Mouse (Mus musculus): Measurements from ENCODE around the gene Prkch. TPM values are rescaled to one million over a fixed set of nuclear protein-coding genes. Genes with fewer than 3 reads are reported as not detected.
A peak's percentile ranks its signal among the peaks of the same experiment; 100 is the strongest.

Prkch gene
- polyA plus RNA-seq, 1 experiment, result 43.1 TPM

GRCm38 (mm10) chr12:73656568-73657204 lies 72.1 kb downstream of the Prkch start:
- Histone ChIP-seq H3K4me3 (ENCODE audit: control insufficient read depth, insufficient read depth, low read length) (peak overlapping the region; percentile 41), H3K4me1 (replicated peaks; ENCODE audit: control insufficient read depth, insufficient read depth, low read length) (peaks cover 16% of the 10 kb centered on the region), H3K36me3 (ENCODE audit: control insufficient read depth, insufficient read depth, low read length) (no peaks in the 10 kb centered on the region; the same call in 1 of the 2 replicates), H3K27me3 (ENCODE audit: control insufficient read depth, insufficient read depth, low read length) (no peaks in the 10 kb centered on the region), H3K27ac (ENCODE audit: control insufficient read depth, insufficient read depth, low read length) (peak overlapping the region; percentile 58)
- WGBS, result 4% methylated on average over 18 of the region's 18 CpGs
- peak; percentile 37 for DNase-seq
- TF ChIP-seq POLR2A (IDR thresholded peaks at IDR 0.05; ENCODE audit: control insufficient read depth, extremely low read depth, insufficient read depth, low read length, poor library complexity) (no peak), CTCF (IDR thresholded peaks at IDR 0.05; ENCODE audit: borderline replicate concordance, control insufficient read depth, extremely low read depth, insufficient read depth, low read length, poor library complexity) (no peak)

GRCm38 (mm10) chr12:73663421-73663820 lies 78.8 kb downstream of the Prkch start:
- no peak overlapping the region for H3K27ac ChIP-seq (ENCODE audit: control insufficient read depth, insufficient read depth, low read length)
- 75% methylated on average over 3 of the region's 3 CpGs for WGBS
- H3K4me3 ChIP-seq (ENCODE audit: control insufficient read depth, insufficient read depth, low read length), result no peak overlapping the region

GRCm38 (mm10) chr12:73666701-73667100 lies 82.1 kb downstream of the Prkch start:
- Histone ChIP-seq H3K4me1 (replicated peaks; ENCODE audit: control insufficient read depth, insufficient read depth, low read length) (peaks cover 25% of the 10 kb centered on the region), H3K27me3 (ENCODE audit: control insufficient read depth, insufficient read depth, low read length) (no peaks in the 10 kb centered on the region), H3K4me3 (ENCODE audit: control insufficient read depth, insufficient read depth, low read length) (no peak overlapping the region), H3K36me3 (ENCODE audit: control insufficient read depth, insufficient read depth, low read length) (no peaks in the 10 kb centered on the region; the same call in 1 of the 2 replicates), H3K27ac (ENCODE audit: control insufficient read depth, insufficient read depth, low read length) (no peak overlapping the region)
- TF ChIP-seq POLR2A (IDR thresholded peaks at IDR 0.05; ENCODE audit: control insufficient read depth, extremely low read depth, insufficient read depth, low read length, poor library complexity), result no peak
- no peak for TF ChIP-seq CTCF (IDR thresholded peaks at IDR 0.05; ENCODE audit: borderline replicate concordance, control insufficient read depth, extremely low read depth, insufficient read depth, low read length, poor library complexity)
- no peak for DNase-seq
- WGBS, result 90% methylated on average over 2 of the region's 2 CpGs

More at GRCm38 (mm10) chr12:73663421-73663820, 78.8 kb downstream of the Prkch start:
- H3K27me3 ChIP-seq (ENCODE audit: control insufficient read depth, insufficient read depth, low read length), result no peaks in the 10 kb centered on the region
- H3K36me3 ChIP-seq (ENCODE audit: control insufficient read depth, insufficient read depth, low read length), result no peaks in the 10 kb centered on the region; the same call in 1 of the 2 replicates
- no peak for DNase-seq
- peaks cover 10% of the 10 kb centered on the region for H3K4me1 ChIP-seq (replicated peaks; ENCODE audit: control insufficient read depth, insufficient read depth, low read length)
- no peak for TF ChIP-seq CTCF (IDR thresholded peaks at IDR 0.05; ENCODE audit: borderline replicate concordance, control insufficient read depth, extremely low read depth, insufficient read depth, low read length, poor library complexity)
- TF ChIP-seq POLR2A (IDR thresholded peaks at IDR 0.05; ENCODE audit: control insufficient read depth, extremely low read depth, insufficient read depth, low read length, poor library complexity), result no peak

- 88% methylated on average over 7 of the region's 7 CpGs for WGBS
- H3K27me3 ChIP-seq (ENCODE audit: control insufficient read depth, insufficient read depth, low read length), result no peaks in the 10 kb centered on the region
- peaks cover 33% of the 10 kb centered on the region for H3K4me1 ChIP-seq (replicated peaks; ENCODE audit: control insufficient read depth, insufficient read depth, low read length)
- no peak for DNase-seq
- H3K4me3 ChIP-seq (ENCODE audit: control insufficient read depth, insufficient read depth, low read length), result no peak overlapping the region
- no peak overlapping the region for H3K27ac ChIP-seq (ENCODE audit: control insufficient read depth, insufficient read depth, low read length)
- TF ChIP-seq CTCF (IDR thresholded peaks at IDR 0.05; ENCODE audit: borderline replicate concordance, control insufficient read depth, extremely low read depth, insufficient read depth, low read length, poor library complexity), result no peak
- no peak for TF ChIP-seq POLR2A (IDR thresholded peaks at IDR 0.05; ENCODE audit: control insufficient read depth, extremely low read depth, insufficient read depth, low read length, poor library complexity)
- H3K36me3 ChIP-seq (ENCODE audit: control insufficient read depth, insufficient read depth, low read length), result no peaks in the 10 kb centered on the region
Observed at GRCm38 (mm10) chr12:73667607-73668006, 83.0 kb downstream of the Prkch start.

GRCm38 (mm10) chr12:73670739-73671138 lies 86.1 kb downstream of the Prkch start:
- Histone ChIP-seq H3K4me3 (ENCODE audit: control insufficient read depth, insufficient read depth, low read length) (no peak overlapping the region), H3K27me3 (ENCODE audit: control insufficient read depth, insufficient read depth, low read length) (no peaks in the 10 kb centered on the region), H3K4me1 (replicated peaks; ENCODE audit: control insufficient read depth, insufficient read depth, low read length) (peaks cover 38% of the 10 kb centered on the region), H3K36me3 (ENCODE audit: control insufficient read depth, insufficient read depth, low read length) (no peaks in the 10 kb centered on the region), H3K27ac (ENCODE audit: control insufficient read depth, insufficient read depth, low read length) (no peak overlapping the region)
- WGBS, result 43% methylated on average over 6 of the region's 6 CpGs
- no peak for TF ChIP-seq POLR2A (IDR thresholded peaks at IDR 0.05; ENCODE audit: control insufficient read depth, extremely low read depth, insufficient read depth, low read length, poor library complexity)
- TF ChIP-seq CTCF (IDR thresholded peaks at IDR 0.05; ENCODE audit: borderline replicate concordance, control insufficient read depth, extremely low read depth, insufficient read depth, low read length, poor library complexity), result no peak
- no peak for DNase-seq

GRCm38 (mm10) chr12:73671540-73671939 lies 86.9 kb downstream of the Prkch start:
- peak overlapping the region; percentile 31; the same call in 1 of the 2 replicates for H3K27ac ChIP-seq (ENCODE audit: control insufficient read depth, insufficient read depth, low read length)
- no peaks in the 10 kb centered on the region for H3K36me3 ChIP-seq (ENCODE audit: control insufficient read depth, insufficient read depth, low read length)
- DNase-seq, result no peak
- no peaks in the 10 kb centered on the region for H3K27me3 ChIP-seq (ENCODE audit: control insufficient read depth, insufficient read depth, low read length)
- WGBS, result 8% methylated on average over 3 of the region's 3 CpGs
- no peak for TF ChIP-seq POLR2A (IDR thresholded peaks at IDR 0.05; ENCODE audit: control insufficient read depth, extremely low read depth, insufficient read depth, low read length, poor library complexity)
- no peak for TF ChIP-seq CTCF (IDR thresholded peaks at IDR 0.05; ENCODE audit: borderline replicate concordance, control insufficient read depth, extremely low read depth, insufficient read depth, low read length, poor library complexity)
- peaks cover 38% of the 10 kb centered on the region for H3K4me1 ChIP-seq (replicated peaks; ENCODE audit: control insufficient read depth, insufficient read depth, low read length)
- H3K4me3 ChIP-seq (ENCODE audit: control insufficient read depth, insufficient read depth, low read length), result no peak overlapping the region

Data from thymus, adult 2 months (tissue).